Mouse (Mus musculus) limb, embryonic 15.5 days (tissue): Measurements from ENCODE around the gene Olfr586. TPM values are rescaled to one million over a fixed set of nuclear protein-coding genes. Genes with fewer than 3 reads are reported as not detected.

Experiments used
- ATAC-seq: fragments of 200-750 bp; cut with Nextera tagmentation; 2 replicates; pipeline ENCODE4 v1.8.0; 2017; ENCODE audit warnings: low read depth, moderate TSS enrichment; ENCODE audit not compliant: insufficient number of reproducible peaks, low FRiP score, low TSS enrichment
- H3K27ac ChIP-seq: fragments of 300-500 bp; sonication (generic); 2 replicates; pipeline ENCODE4 v1.5.1; 2015; ENCODE audit warnings: moderate library complexity, mild to moderate bottlenecking, inconsistent platforms
- H3K27me3 ChIP-seq: fragments of 300-500 bp; sonication (generic); 2 replicates; pipeline ENCODE4 v1.6.1; 2015; ENCODE audit warnings: inconsistent platforms
- H3K36me3 ChIP-seq: fragments of 300-500 bp; sonication (generic); 2 replicates; pipeline ENCODE4 v1.6.1; 2015; ENCODE audit warnings: inconsistent platforms
- H3K4me1 ChIP-seq: fragments of 300-500 bp; sonication (generic); 2 replicates; pipeline ENCODE4 v1.6.1; 2015; ENCODE audit warnings: inconsistent platforms
- H3K4me2 ChIP-seq: fragments of 300-500 bp; sonication (generic); 2 replicates; pipeline ENCODE4 v1.6.1; 2015; ENCODE audit warnings: mild to moderate bottlenecking, inconsistent platforms
- H3K4me3 ChIP-seq: fragments of 300-500 bp; sonication (generic); 2 replicates; pipeline ENCODE4 v1.5.1; 2015; ENCODE audit warnings: mild to moderate bottlenecking, inconsistent platforms
- H3K9ac ChIP-seq: fragments of 300-500 bp; sonication (generic); 2 replicates; pipeline ENCODE4 v1.6.1; 2015; ENCODE audit warnings: inconsistent platforms
- H3K9me3 ChIP-seq: fragments of 300-500 bp; sonication (generic); 2 replicates; pipeline ENCODE4 v1.6.1; 2016; ENCODE audit warnings: inconsistent platforms
- WGBS: fragments of 180-500 bp; shearing (Covaris S2); methylation state at CpG from one replicate; pipeline ENCODE4 v1.1.7; 2015; 5-methylcytosine and 5-hydroxymethylcytosine counted together
- polyA plus RNA-seq: library from polyadenylated mRNA; unstranded; fragments of >200 nt; fragmentation: Nextera tagmentation; extraction: Ambion mirVana; gene quantifications from 2 replicates; pipeline ENCODE4 v1.2.1, GENCODE M21; 2015

Olfr586 gene
- not detected in 2 replicates for polyA plus RNA-seq

DNA sequence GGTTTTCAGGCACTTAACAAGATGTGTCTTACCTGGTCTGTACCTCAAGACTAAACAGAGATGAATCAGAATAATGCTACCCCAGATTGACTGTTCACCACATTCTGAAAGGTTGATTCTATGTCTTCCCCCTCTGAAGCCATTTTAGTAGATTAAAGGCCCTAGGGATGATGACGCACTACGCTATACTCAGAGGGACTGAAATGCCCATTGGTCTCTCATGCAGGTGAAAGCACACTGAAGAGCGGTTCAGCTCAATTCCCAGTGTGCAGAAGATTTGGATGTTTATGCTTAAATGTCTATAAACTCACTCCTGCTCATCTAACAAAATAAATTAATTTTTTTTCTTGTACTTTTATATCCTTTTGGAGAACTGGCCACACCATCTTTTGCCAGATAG, at the start of gene Olfr586:
Gene Olfr586, minus strand, starts transcription at position 101 of the 400 bp plus-strand sequence.
- no peaks in the 10 kb centered on the region for H3K4me1 ChIP-seq
- no peaks in the 10 kb centered on the region for H3K9me3 ChIP-seq
- H3K36me3 ChIP-seq: no peaks in the 10 kb centered on the region
- H3K27me3 ChIP-seq: no peaks in the 10 kb centered on the region
- ATAC-seq: no peak
- H3K9ac ChIP-seq: no peak within 1 kb of the TSS
- H3K4me2 ChIP-seq: no peak within 1 kb of the TSS
- WGBS: 88% methylated on average over 3 of the region's 3 CpGs
- no peak within 1 kb of the TSS for H3K4me3 ChIP-seq
- H3K27ac ChIP-seq: no peak within 1 kb of the TSS

GRCm38 (mm10) chr7:103169697-103170096, 44.3 kb upstream of the Olfr586 start:
- no peak overlapping the region for H3K9ac ChIP-seq
- no peaks in the 10 kb centered on the region for H3K36me3 ChIP-seq
- no peak overlapping the region for H3K4me3 ChIP-seq
- H3K9me3 ChIP-seq: no peaks in the 10 kb centered on the region
- no peak overlapping the region for H3K4me2 ChIP-seq
- no peak for ATAC-seq
- H3K27me3 ChIP-seq: no peaks in the 10 kb centered on the region
- 73% methylated on average over 5 of the region's 5 CpGs for WGBS
- no peaks in the 10 kb centered on the region for H3K4me1 ChIP-seq
- H3K27ac ChIP-seq: no peak overlapping the region

DNA sequence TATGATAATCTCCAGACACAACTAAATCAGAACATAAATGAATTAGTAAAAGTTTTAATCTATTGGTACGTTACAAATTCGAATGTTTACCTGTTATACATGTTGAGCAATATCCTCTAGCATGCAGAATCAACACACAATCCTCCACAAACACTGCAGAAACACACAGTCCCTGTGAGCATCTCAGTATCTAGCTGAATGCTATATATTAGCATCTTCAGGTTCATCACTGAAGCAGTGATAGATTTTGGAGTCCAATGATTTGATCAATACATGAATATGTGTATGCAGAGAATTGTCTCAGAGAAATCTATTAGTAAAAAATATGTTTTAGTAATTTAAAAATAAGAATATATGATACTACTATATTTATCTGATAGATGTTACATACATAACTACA, 30.8 kb upstream of the Olfr586 start, which contains the start of gene Olfr589:
Gene Olfr589, minus strand, starts transcription at position 101 of the 400 bp plus-strand sequence.
- no peak within 1 kb of the TSS for H3K4me2 ChIP-seq
- no peaks in the 10 kb centered on the region for H3K27me3 ChIP-seq
- no peaks in the 10 kb centered on the region for H3K36me3 ChIP-seq
- WGBS: 63% methylated on average over 2 of the region's 2 CpGs
- H3K4me3 ChIP-seq: no peak within 1 kb of the TSS
- H3K9ac ChIP-seq: no peak within 1 kb of the TSS
- H3K27ac ChIP-seq: no peak within 1 kb of the TSS
- no peak for ATAC-seq
- H3K9me3 ChIP-seq: no peaks in the 10 kb centered on the region
- no peaks in the 10 kb centered on the region for H3K4me1 ChIP-seq

DNA sequence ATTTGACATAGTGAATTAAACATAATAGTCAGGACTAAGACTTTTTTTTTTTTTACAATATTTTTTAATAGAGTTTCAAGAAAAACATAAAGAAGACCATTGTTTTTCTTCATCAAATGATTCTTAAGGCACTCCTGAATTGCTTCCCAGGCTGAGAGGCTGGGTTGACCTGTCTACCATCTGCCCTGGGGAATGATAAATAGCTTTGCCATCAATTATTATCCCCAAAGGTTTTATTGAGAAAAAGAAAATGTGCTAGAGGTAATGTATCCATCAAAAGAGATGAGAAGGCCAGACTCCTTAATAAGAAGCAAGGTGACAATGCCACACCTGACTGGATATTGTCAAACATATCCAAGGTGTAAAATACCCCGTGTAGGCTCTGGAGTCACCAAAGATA, 15.1 kb upstream of the Olfr586 start, which contains the start of gene Olfr588-ps1:
Gene Olfr588-ps1, plus strand, starts transcription at position 301 of the 400 bp plus-strand sequence.
- 67% methylated on average over 1 of the region's 1 CpGs for WGBS
- no peak within 1 kb of the TSS for H3K9ac ChIP-seq
- no peak within 1 kb of the TSS for H3K27ac ChIP-seq
- H3K9me3 ChIP-seq: no peaks in the 10 kb centered on the region
- H3K36me3 ChIP-seq: no peaks in the 10 kb centered on the region
- no peak for ATAC-seq
- no peak within 1 kb of the TSS for H3K4me2 ChIP-seq
- H3K4me3 ChIP-seq: no peak within 1 kb of the TSS
- no peaks in the 10 kb centered on the region for H3K27me3 ChIP-seq
- no peaks in the 10 kb centered on the region for H3K4me1 ChIP-seq

- H3K4me1 ChIP-seq: no peaks in the 10 kb centered on the region
- H3K4me3 ChIP-seq: no peak overlapping the region
- no peaks in the 10 kb centered on the region for H3K9me3 ChIP-seq
- no peaks in the 10 kb centered on the region for H3K27me3 ChIP-seq
- ATAC-seq: no peak
- H3K36me3 ChIP-seq: no peaks in the 10 kb centered on the region
- no peak overlapping the region for H3K27ac ChIP-seq
- H3K4me2 ChIP-seq: no peak overlapping the region
- no peak overlapping the region for H3K9ac ChIP-seq
- 43% methylated on average over 3 of the region's 3 CpGs for WGBS
Observed at GRCm38 (mm10) chr7:103119406-103119805, 6.0 kb downstream of the Olfr586 start.

DNA sequence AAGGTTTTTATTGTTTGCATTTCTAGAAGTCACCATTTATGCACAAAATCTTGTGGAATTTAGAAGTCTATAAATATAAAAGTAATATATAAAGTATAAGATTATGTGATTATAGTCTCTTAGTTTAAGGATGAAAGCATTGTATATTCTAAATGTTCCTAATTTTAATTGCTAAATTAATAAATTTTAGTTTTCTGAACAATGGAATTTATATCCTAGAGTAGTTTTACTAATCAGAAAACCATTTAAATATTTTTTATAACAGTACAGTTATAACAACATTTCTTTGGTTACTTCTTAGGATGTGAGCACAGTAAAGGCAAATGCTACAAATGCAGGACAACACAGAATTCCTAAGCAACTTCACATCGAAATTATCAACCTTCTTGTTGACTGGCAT, 28.0 kb downstream of the Olfr586 start, which contains the start of gene Olfr585:
Gene Olfr585, plus strand, starts transcription at position 301 of the 400 bp plus-strand sequence.
- WGBS: 80% methylated on average over 1 of the region's 1 CpGs
- ATAC-seq: no peak
- Histone ChIP-seq H3K9me3 (no peaks in the 10 kb centered on the region), H3K27me3 (no peaks in the 10 kb centered on the region), H3K27ac (no peak within 1 kb of the TSS), H3K4me1 (no peaks in the 10 kb centered on the region), H3K36me3 (no peaks in the 10 kb centered on the region), H3K9ac (no peak within 1 kb of the TSS), H3K4me3 (no peak within 1 kb of the TSS), H3K4me2 (no peak within 1 kb of the TSS)

GRCm38 (mm10) chr7:103081585-103081984, 43.9 kb downstream of the Olfr586 start, which contains the start of gene Olfr584:
TSS of gene Olfr584 (plus strand) at chr7:103081885.
- Histone ChIP-seq H3K27me3 (no peaks in the 10 kb centered on the region), H3K4me1 (no peaks in the 10 kb centered on the region), H3K4me2 (no peak within 1 kb of the TSS), H3K4me3 (no peak within 1 kb of the TSS), H3K27ac (no peak within 1 kb of the TSS), H3K9ac (no peak within 1 kb of the TSS), H3K36me3 (no peaks in the 10 kb centered on the region), H3K9me3 (no peaks in the 10 kb centered on the region; the same call in 1 of the 2 replicates)
- no peak for ATAC-seq
- 74% methylated on average over 1 of the region's 1 CpGs for WGBS

Other genes with a start within 250 kb of the Olfr586 start
- gene Olfr568, start 248.5 kb downstream of the Olfr586 start, polyA plus RNA-seq: not detected in 2 replicates
- gene Olfr569, start 234.8 kb downstream of the Olfr586 start, polyA plus RNA-seq: not detected in 2 replicates
- not detected in 2 replicates for gene Olfr570, start 231.1 kb downstream of the Olfr586 start, polyA plus RNA-seq
- not detected in 2 replicates for gene Olfr571, start 208.1 kb downstream of the Olfr586 start, polyA plus RNA-seq
- gene Olfr572, start 201.2 kb downstream of the Olfr586 start, polyA plus RNA-seq: not detected in 2 replicates
- not detected in 2 replicates for gene Olfr573-ps1, start 183.1 kb downstream of the Olfr586 start, polyA plus RNA-seq
- not detected in 2 replicates for gene Olfr574, start 177.2 kb downstream of the Olfr586 start, polyA plus RNA-seq
- not detected in 2 replicates for gene Olfr575, start 166.9 kb downstream of the Olfr586 start, polyA plus RNA-seq
- not detected in 2 replicates for gene Olfr576, start 163.0 kb downstream of the Olfr586 start, polyA plus RNA-seq
- gene Olfr577, start 149.7 kb downstream of the Olfr586 start, polyA plus RNA-seq: not detected in 2 replicates
- gene Olfr578, start 136.3 kb downstream of the Olfr586 start, polyA plus RNA-seq: not detected in 2 replicates
- not detected in 2 replicates for gene Olfr582, start 87.6 kb downstream of the Olfr586 start, polyA plus RNA-seq
- gene Olfr583, start 74.3 kb downstream of the Olfr586 start, polyA plus RNA-seq: not detected in 2 replicates
- not detected in 2 replicates for gene Olfr584, start 43.8 kb downstream of the Olfr586 start, polyA plus RNA-seq
- not detected in 2 replicates for gene Olfr585, start 27.9 kb downstream of the Olfr586 start, polyA plus RNA-seq
- not detected in 2 replicates for gene Olfr588-ps1, start 15.2 kb upstream of the Olfr586 start, polyA plus RNA-seq
- gene Olfr589, start 30.7 kb upstream of the Olfr586 start, polyA plus RNA-seq: not detected in 2 replicates
- not detected in 2 replicates for gene Olfr591, start 52.7 kb upstream of the Olfr586 start, polyA plus RNA-seq
- gene Olfr592, start 59.2 kb upstream of the Olfr586 start, polyA plus RNA-seq: not detected in 2 replicates
- gene Olfr593, start 86.2 kb upstream of the Olfr586 start, polyA plus RNA-seq: not detected in 2 replicates
- gene Olfr594, start 91.4 kb upstream of the Olfr586 start, polyA plus RNA-seq: not detected in 2 replicates
- gene Usp17ld, start 126.9 kb upstream of the Olfr586 start, polyA plus RNA-seq: not detected in 2 replicates
- gene Olfr596, start 180.0 kb upstream of the Olfr586 start, polyA plus RNA-seq: not detected in 2 replicates
- not detected in 2 replicates for gene Olfr597, start 190.7 kb upstream of the Olfr586 start, polyA plus RNA-seq
- not detected in 2 replicates for gene Olfr598, start 197.9 kb upstream of the Olfr586 start, polyA plus RNA-seq
- gene Olfr599, start 210.3 kb upstream of the Olfr586 start, polyA plus RNA-seq: not detected in 2 replicates
- not detected in 2 replicates for gene Olfr600, start 224.0 kb upstream of the Olfr586 start, polyA plus RNA-seq
- gene Olfr601, start 237.0 kb upstream of the Olfr586 start, polyA plus RNA-seq: not detected in 2 replicates